Mouse (Mus musculus) ES-E14 (cell line): ENCODE data around the gene Hfe2. TPM values are rescaled to one million over a fixed set of nuclear protein-coding genes. Genes with fewer than 3 reads are reported as not detected.

Experiments
- DNase-seq: peaks from one replicate; pipeline ENCODE4 v3.0.0-alpha.2; 2013; ENCODE audit warnings: low read depth, low spot score
- H3K27ac ChIP-seq: 2 replicates; pipeline ENCODE4 v1.5.1; 2012; ENCODE audit warnings: low read depth, mild to moderate bottlenecking, low read length, moderate library complexity, mixed read lengths; ENCODE audit not compliant: poor library complexity, insufficient read depth, severe bottlenecking
- H3K36me3 ChIP-seq: 2 replicates; pipeline ENCODE4 v1.6.1; 2012; ENCODE audit warnings: mild to moderate bottlenecking, low read length, moderate library complexity, mixed read lengths; ENCODE audit not compliant: control insufficient read depth, poor library complexity, insufficient read depth, severe bottlenecking
- H3K4me1 ChIP-seq, 2 experiments: fragments of 150-350 bp in 1 of 2; sonication (generic) in 1 of 2; 2 replicates each; pipeline ENCODE4 v1.6.1; 2012; ENCODE audit warnings: low read length in 2 of 2, mild to moderate bottlenecking in 1 of 2, mixed read lengths in 1 of 2; ENCODE audit not compliant: control insufficient read depth in 2 of 2, insufficient read depth in 2 of 2, poor library complexity in 1 of 2
- H3K4me3 ChIP-seq, 2 experiments: fragments of 150-350 bp in 1 of 2; sonication (generic) in 1 of 2; 2 replicates each; pipeline ENCODE4 v1.5.1; 2012; ENCODE audit warnings: low read length in 2 of 2, low read depth in 1 of 2, mild to moderate bottlenecking in 1 of 2, mixed read lengths in 1 of 2; ENCODE audit not compliant: insufficient read depth in 1 of 2, poor library complexity in 1 of 2, severe bottlenecking in 1 of 2
- H3K9ac ChIP-seq: 2 replicates; pipeline ENCODE4 v1.6.1; 2012; ENCODE audit warnings: low read depth, mild to moderate bottlenecking, low read length, mixed read lengths; ENCODE audit not compliant: poor library complexity, insufficient read depth, severe bottlenecking
- H3K9me3 ChIP-seq: fragments of 150-350 bp; sonication (generic); 2 replicates; pipeline ENCODE4 v1.6.1; 2012; ENCODE audit warnings: low read depth, mild to moderate bottlenecking, low read length; ENCODE audit not compliant: control insufficient read depth, insufficient read depth
- CHD2 ChIP-seq: IDR thresholded peaks from 2 replicates; pipeline ENCODE4 v1.6.1; 2014; ENCODE audit warnings: mild to moderate bottlenecking, low read depth, low read length, inconsistent platforms
- HCFC1 ChIP-seq: IDR thresholded peaks from 2 replicates; pipeline ENCODE4 v1.6.1; 2012; ENCODE audit warnings: low read length, inconsistent platforms, borderline replicate concordance; ENCODE audit not compliant: insufficient read depth
- MAFK ChIP-seq: IDR thresholded peaks from 2 replicates; pipeline ENCODE4 v1.6.1; 2014; ENCODE audit warnings: mild to moderate bottlenecking, low read depth, low read length, inconsistent platforms; ENCODE audit not compliant: insufficient read depth
- ZC3H11A ChIP-seq: IDR thresholded peaks from 2 replicates; pipeline ENCODE4 v1.6.1; 2012; ENCODE audit warnings: low read depth, mild to moderate bottlenecking, inconsistent platforms, low read length, borderline replicate concordance
- ZNF384 ChIP-seq: IDR thresholded peaks from 2 replicates; pipeline ENCODE4 v1.6.1; 2012; ENCODE audit warnings: low read depth, low read length, inconsistent platforms
- in situ Hi-C, 2 experiments: fragments of 600-800 bp; cut with MboI; formaldehyde crosslinking; loops; one replicate each; pipeline ENCODE4 v1.15.1; 2025; ENCODE audit warnings: low sequenced_read_pairs in 2 of 2, inconsistent platforms in 1 of 2; ENCODE audit not compliant: unreplicated experiment in 2 of 2
- total RNA-seq: library from RNA; depleted of rRNA; stranded (reverse); fragments of 300-350 nt; gene quantifications from 2 replicates; pipeline ENCODE4 v1.2.3, GENCODE M21; 2012

Hfe2 gene
- total RNA-seq, 1 experiment = 1.0 TPM

DNA sequence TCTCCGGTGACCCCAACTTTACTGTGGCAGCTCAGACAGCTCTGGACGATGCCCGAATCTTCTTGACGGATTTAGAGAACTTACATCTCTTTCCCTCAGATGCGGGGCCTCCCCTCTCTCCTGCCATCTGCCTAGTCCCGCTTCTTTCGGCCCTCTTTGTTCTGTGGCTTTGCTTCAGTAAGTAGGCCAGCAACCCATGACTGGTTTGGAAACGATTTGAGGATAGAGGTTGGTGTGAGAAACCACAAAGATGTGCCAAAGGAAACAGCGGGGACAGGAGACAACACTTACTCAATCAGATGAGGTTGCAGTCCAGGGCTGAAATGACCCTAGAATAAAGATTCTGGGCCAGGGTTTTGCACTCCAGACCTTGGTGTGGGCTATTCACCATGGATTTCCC lies 3.5 kb downstream of the Hfe2 start:
- no peak for TF ChIP-seq MAFK
- no peak for TF ChIP-seq HCFC1
- no peak for TF ChIP-seq ZC3H11A
- no peak for TF ChIP-seq CHD2
- no peak for TF ChIP-seq ZNF384
- Histone ChIP-seq H3K27ac (no peak overlapping the region), H3K36me3 (no peaks in the 10 kb centered on the region), H3K9ac (no peak overlapping the region), H3K9me3 (no peaks in the 10 kb centered on the region), H3K4me3 (no peak overlapping the region), H3K4me1 (peaks cover 0 to 9% of the 10 kb centered on the region in 2 experiments; a peak in 1 of 4 replicates)
- in situ Hi-C loops = no loop called here
- no peak for DNase-seq

DNA sequence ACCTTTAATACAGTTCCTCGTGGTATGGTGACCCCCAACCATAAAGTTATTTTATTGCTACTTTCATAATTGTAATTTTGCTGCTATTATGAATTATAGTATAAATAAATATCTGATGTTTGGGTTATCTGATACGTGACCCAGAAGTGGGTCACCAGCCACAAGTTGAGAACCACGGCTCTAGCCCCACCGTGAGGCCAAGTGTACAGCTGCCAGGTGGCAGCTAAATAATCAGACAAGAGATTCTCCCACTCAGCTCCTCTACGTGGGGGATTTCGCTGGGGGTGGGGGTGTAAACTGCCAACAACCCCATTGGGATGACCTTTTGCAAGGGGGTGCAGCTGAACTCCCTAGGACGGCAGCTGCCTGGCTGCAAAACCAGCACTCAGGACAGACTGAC lies 7.1 kb downstream of the Hfe2 start:
- no peak for DNase-seq
- Histone ChIP-seq H3K9ac (no peak overlapping the region), H3K9me3 (no peaks in the 10 kb centered on the region), H3K4me3 (no peak overlapping the region), H3K4me1 (no peaks in the 10 kb centered on the region), H3K36me3 (no peaks in the 10 kb centered on the region), H3K27ac (no peak overlapping the region)
- in situ Hi-C loops = no loop called here
- TF ChIP-seq HCFC1 = no peak
- TF ChIP-seq CHD2 = no peak
- TF ChIP-seq ZC3H11A = no peak
- TF ChIP-seq ZNF384 = no peak
- TF ChIP-seq MAFK = no peak

DNA sequence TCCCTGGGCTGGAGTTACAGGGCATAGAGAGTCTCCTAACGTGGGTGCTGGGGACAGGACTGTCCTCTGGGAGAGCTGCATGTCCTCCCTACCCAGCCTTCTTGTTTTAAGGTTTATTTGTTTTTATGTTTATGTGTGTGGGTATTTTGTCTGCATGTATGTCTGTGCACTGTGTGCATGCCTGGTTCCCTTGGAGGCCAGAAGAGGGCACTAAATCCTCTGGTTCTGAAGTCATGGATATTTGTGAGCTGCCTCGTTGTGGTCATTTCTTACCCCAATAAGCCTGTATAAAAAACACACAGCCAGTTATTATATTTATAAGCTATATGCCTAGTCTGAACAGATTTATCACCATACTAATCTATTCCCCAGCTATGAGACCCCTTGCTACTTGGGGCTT lies 9.3 kb downstream of the Hfe2 start:
- Histone ChIP-seq H3K27ac (no peak overlapping the region), H3K9me3 (no peaks in the 10 kb centered on the region), H3K9ac (no peak overlapping the region), H3K4me1 (no peaks in the 10 kb centered on the region), H3K36me3 (no peaks in the 10 kb centered on the region), H3K4me3 (no peak overlapping the region)
- DNase-seq = no peak
- in situ Hi-C loops = no loop called here
- TF ChIP-seq CHD2 (no peak), HCFC1 (no peak), ZNF384 (no peak), ZC3H11A (no peak), MAFK (no peak)

DNA sequence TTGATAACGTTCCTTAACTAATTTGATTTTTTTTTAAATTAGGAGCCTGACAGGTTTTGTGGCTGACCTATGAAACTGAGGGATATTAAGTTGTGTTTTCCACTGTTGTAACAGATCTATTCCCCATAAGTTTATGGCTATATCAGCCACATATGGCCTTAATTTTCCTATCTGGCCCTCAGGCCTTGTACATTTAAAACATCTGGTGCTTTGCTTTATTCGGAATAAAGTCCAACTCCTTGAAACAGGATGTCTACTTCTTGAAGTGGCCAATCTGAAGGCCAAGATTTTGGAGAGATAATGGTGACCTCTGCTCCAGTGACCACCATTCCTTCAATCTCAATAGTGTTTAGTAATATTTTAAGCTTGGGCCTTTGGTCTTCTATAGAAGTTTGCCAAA lies 14.3 kb downstream of the Hfe2 start:
- H3K36me3 ChIP-seq = no peaks in the 10 kb centered on the region
- TF ChIP-seq HCFC1 (no peak), CHD2 (no peak), ZC3H11A (no peak), MAFK (no peak)
- no peak overlapping the region for H3K27ac ChIP-seq
- in situ Hi-C loops = no loop called here
- no peak for DNase-seq
- H3K9me3 ChIP-seq = no peaks in the 10 kb centered on the region
- no peaks in the 10 kb centered on the region for H3K4me1 ChIP-seq
- H3K9ac ChIP-seq = no peak overlapping the region
- no peak overlapping the region for H3K4me3 ChIP-seq

DNA sequence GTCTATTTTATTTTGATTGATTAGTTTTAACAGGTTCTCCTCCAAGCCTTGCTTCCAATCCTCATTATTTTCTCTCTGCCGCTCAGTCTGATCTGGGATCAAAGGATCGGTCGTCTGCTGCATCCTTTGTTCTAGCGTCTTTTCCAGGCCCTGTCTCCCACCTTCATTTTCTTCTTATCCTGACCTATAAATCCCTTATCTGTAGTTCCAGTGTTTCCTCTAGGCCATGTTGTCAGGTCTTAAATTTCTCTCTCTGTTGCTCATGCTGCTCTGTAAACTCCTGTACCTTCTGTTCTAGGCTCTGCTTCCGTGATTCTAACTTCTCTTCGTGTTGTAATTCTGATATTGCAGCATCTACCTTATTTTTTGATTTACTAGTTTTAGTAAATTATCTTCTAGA lies 15.8 kb downstream of the Hfe2 start:
- DNase-seq = no peak
- Histone ChIP-seq H3K9ac (no peak overlapping the region), H3K4me1 (no peaks in the 10 kb centered on the region), H3K36me3 (no peaks in the 10 kb centered on the region), H3K9me3 (no peaks in the 10 kb centered on the region), H3K27ac (no peak overlapping the region), H3K4me3 (no peak overlapping the region)
- TF ChIP-seq CHD2 (no peak), MAFK (no peak), HCFC1 (no peak), ZNF384 (no peak), ZC3H11A (no peak)
- in situ Hi-C loops = loop anchor here in 1 of 2 experiments (10.0 kb wide), 1 partner anchor 94 kb away; the partner anchor contains the start of genes Gm42957 and Pex11b
